Comparison of ENCODE assay signal across 10 mouse cellular contexts in genomic region chr11:5469084-5469483, GRCm38 (mm10). TPM values are rescaled to one million over a fixed set of nuclear protein-coding genes. Genes with fewer than 3 reads are reported as not detected.
DNase-seq lines count a peak whose midpoint lies in the region; ATAC-seq lines count a peak whose summit lies in the region.
"Had no signal": no experiment of that assay in that cellular context is flagged by ENCODE, and none has a peak within 500 bp of the region (broad histone marks: within the 10 kb centered on the region; RNA-seq: fewer than 3 reads in every experiment).

No protein-coding gene starts in this region.

- no peak overlapping the region for H3K27ac ChIP-seq in midbrain, embryonic 14.5 days (replicated peaks; ENCODE audit: low read depth, low read length)
- no peak overlapping the region for H3K27ac ChIP-seq in midbrain, embryonic 13.5 days
- no peak overlapping the region for H3K27ac ChIP-seq in neural tube, embryonic 11.5 days (ENCODE audit: low read depth, low read length)
- H3K27ac ChIP-seq: liver, embryonic 15.5 days had no signal

- ATAC-seq in midbrain, embryonic 14.5 days (ENCODE audit: low FRiP score, low TSS enrichment), result no peak
- ATAC-seq in midbrain, embryonic 13.5 days, result no peak
- ATAC-seq in neural tube, embryonic 11.5 days (ENCODE audit: insufficient read depth, low FRiP score, low TSS enrichment), result no peak

- no peaks in the 10 kb centered on the region for H3K27me3 ChIP-seq in midbrain, embryonic 14.5 days (ENCODE audit: control insufficient read depth, insufficient read depth, low read length)
- H3K27me3 ChIP-seq in midbrain, embryonic 13.5 days, result no peaks in the 10 kb centered on the region
- H3K27me3 ChIP-seq in neural tube, embryonic 11.5 days (ENCODE audit: control insufficient read depth, insufficient read depth, low read length), result no peaks in the 10 kb centered on the region
- H3K27me3 ChIP-seq: liver, embryonic 15.5 days had no signal

- no peak overlapping the region for H3K4me3 ChIP-seq in midbrain, embryonic 14.5 days (replicated peaks; ENCODE audit: low read depth, low read length)
- H3K4me3 ChIP-seq in midbrain, embryonic 13.5 days (replicated peaks), result no peak overlapping the region
- H3K4me3 ChIP-seq in neural tube, embryonic 11.5 days (ENCODE audit: low read depth, low read length), result no peak overlapping the region
- H3K4me3 ChIP-seq: erythroblast, embryonic 14.5 days; liver, embryonic 15.5 days had no signal

- no peaks in the 10 kb centered on the region for H3K36me3 ChIP-seq in midbrain, embryonic 14.5 days (ENCODE audit: control insufficient read depth, insufficient read depth, low read length)
- no peaks in the 10 kb centered on the region for H3K36me3 ChIP-seq in midbrain, embryonic 13.5 days
- no peaks in the 10 kb centered on the region for H3K36me3 ChIP-seq in neural tube, embryonic 11.5 days (ENCODE audit: control insufficient read depth, insufficient read depth, low read length)
- H3K36me3 ChIP-seq: liver, embryonic 15.5 days had no signal

- 80% methylated on average over 3 of the region's 3 CpGs for WGBS in midbrain, embryonic 14.5 days
- WGBS in midbrain, embryonic 13.5 days, result 76% methylated on average over 3 of the region's 3 CpGs
- 79% methylated on average over 3 of the region's 3 CpGs for WGBS in neural tube, embryonic 11.5 days

- no peaks in the 10 kb centered on the region for H3K4me1 ChIP-seq in midbrain, embryonic 14.5 days (ENCODE audit: control insufficient read depth, insufficient read depth, low read length)
- no peaks in the 10 kb centered on the region for H3K4me1 ChIP-seq in midbrain, embryonic 13.5 days (replicated peaks)
- no peaks in the 10 kb centered on the region for H3K4me1 ChIP-seq in neural tube, embryonic 11.5 days (ENCODE audit: control insufficient read depth, insufficient read depth, low read length)
- H3K4me1 ChIP-seq: liver, embryonic 15.5 days had no signal

- no peak overlapping the region for H3K9ac ChIP-seq in midbrain, embryonic 14.5 days (replicated peaks; ENCODE audit: low read length)
- H3K9ac ChIP-seq in midbrain, embryonic 13.5 days (replicated peaks), result no peak overlapping the region
- no peak overlapping the region for H3K9ac ChIP-seq in neural tube, embryonic 11.5 days (ENCODE audit: low read length)
- H3K9ac ChIP-seq: liver, embryonic 15.5 days had no signal

- H3K4me2 ChIP-seq in midbrain, embryonic 14.5 days (ENCODE audit: low read length), result no peak overlapping the region
- no peak overlapping the region for H3K4me2 ChIP-seq in midbrain, embryonic 13.5 days (replicated peaks)
- H3K4me2 ChIP-seq in neural tube, embryonic 11.5 days (ENCODE audit: low read depth), result no peak overlapping the region
- H3K4me2 ChIP-seq: liver, embryonic 15.5 days had no signal

- no peaks in the 10 kb centered on the region for H3K9me3 ChIP-seq in midbrain, embryonic 14.5 days (ENCODE audit: control insufficient read depth, low read length)
- H3K9me3 ChIP-seq in midbrain, embryonic 13.5 days, result no peaks in the 10 kb centered on the region
- H3K9me3 ChIP-seq in neural tube, embryonic 11.5 days (ENCODE audit: control insufficient read depth, low read length), result no peaks in the 10 kb centered on the region
- H3K9me3 ChIP-seq: liver, embryonic 15.5 days had no signal

- DNase-seq in gastrocnemius, postnatal 10 days, result peak; percentile 47
- DNase-seq in gastrocnemius, adult 8-10 months (ENCODE audit: low spot score in 2 of 2), result no peak
- DNase-seq in midbrain, embryonic 14.5 days, result peak; percentile 39
- DNase-seq in R1 (ENCODE audit: low read depth, low spot score) (peak; percentile 76), adipocyte (ENCODE audit: low spot score) (no peak)
- DNase-seq in induced T-regulatory cell, adult 2 months (ENCODE audit: low read depth), result peak; percentile 79
- DNase-seq in neural tube, embryonic 11.5 days (ENCODE audit: low spot score), result peak; percentile 37

RNA-seq across cellular contexts. Expression of gene Znrf3, which starts 24.4 kb away (rescaled TPM):
- 10 to 100 TPM; 14.6 to 16.3 TPM for total RNA-seq in gastrocnemius, postnatal 10 days (2021)
- 1 to 10 TPM; 5.4 to 6.7 (median 6.3) TPM for total RNA-seq in gastrocnemius, adult 8-10 months (2022)
- 7.2 and 7.8 TPM in 2 replicates for polyA plus RNA-seq in midbrain, embryonic 14.5 days (2014; fragmentation: Nextera tagmentation; extraction: Ambion mirVana)
- 8.0 and 9.6 TPM in 2 replicates for polyA plus RNA-seq in midbrain, embryonic 13.5 days (2015; fragmentation: Nextera tagmentation; extraction: Ambion mirVana)
- 9.4 TPM in 2 replicates for polyA plus RNA-seq in neural tube, embryonic 11.5 days (2014; fragmentation: Nextera tagmentation; extraction: Ambion mirVana)

RNA-seq across cellular contexts. Expression of gene Xbp1, which starts 51.4 kb away (rescaled TPM):
- total RNA-seq in gastrocnemius, postnatal 10 days (2021), result 10 to 100 TPM; 44.6 to 57.0 TPM
- total RNA-seq in gastrocnemius, adult 8-10 months (2022), result 100 to 1,000 TPM in 1 of 4 experiments, 10 to 100 TPM in 3; 57.4 to 110 (median 72.7) TPM
- 130 and 138 TPM in 2 replicates for polyA plus RNA-seq in midbrain, embryonic 14.5 days (2014; fragmentation: Nextera tagmentation; extraction: Ambion mirVana)
- polyA plus RNA-seq in midbrain, embryonic 13.5 days (2015; fragmentation: Nextera tagmentation; extraction: Ambion mirVana), result 106 and 118 TPM in 2 replicates
- 150 and 165 TPM in 2 replicates for polyA plus RNA-seq in neural tube, embryonic 11.5 days (2014; fragmentation: Nextera tagmentation; extraction: Ambion mirVana)

Comparison
In these comparisons a context has a peak if more than half of its experiments do, and no peak if none do; other contexts are left out.
1. DNase-seq: peak in gastrocnemius, postnatal 10 days (single experiment), midbrain, embryonic 14.5 days (single experiment), R1 (single experiment), induced T-regulatory cell, adult 2 months (single experiment) and neural tube, embryonic 11.5 days (single experiment); none in gastrocnemius, adult 8-10 months (0 of 2) and adipocyte (single experiment).